1 mouse cellular context compared by ENCODE assay signal in the genomic region with DNA sequence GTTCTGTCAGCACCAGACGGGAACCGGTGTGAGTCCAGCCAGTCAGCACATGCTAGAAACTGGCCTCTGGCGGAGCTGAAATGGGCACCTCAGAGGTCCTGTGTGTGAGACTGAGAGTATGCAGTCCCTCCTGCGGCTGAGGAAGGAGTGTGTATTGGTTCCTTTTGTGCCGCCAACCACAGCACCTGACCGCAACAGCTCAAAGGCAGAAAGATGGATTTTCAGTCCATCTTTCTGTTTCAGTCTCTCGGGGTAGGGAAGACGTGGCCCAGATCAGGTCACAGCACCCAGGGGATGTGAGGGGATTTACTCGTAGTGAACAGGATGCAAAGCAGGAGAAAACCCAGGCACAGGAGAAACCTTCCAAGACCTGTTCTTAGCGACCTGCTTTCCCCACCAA.
TF ChIP-seq lines count a peak whose summit lies in the region.

No protein-coding gene starts in this region.

TF ChIP-seq in CH12.LX, 34 proteins besides CTCF, POLR2A, EP300 and RAD21 (continued from another document):
- TF ChIP-seq MYC (IDR thresholded peaks at IDR 0.05; ENCODE audit: low read depth, low read length): peak; percentile 70
- no peak for TF ChIP-seq TBP (conservative IDR thresholded peaks at IDR 0.05; ENCODE audit: low read depth, low read length)
- peak; percentile 78 for TF ChIP-seq MAFK (IDR thresholded peaks at IDR 0.05; ENCODE audit: insufficient replicate concordance, low read length)
- TF ChIP-seq IRF4 (IDR thresholded peaks at IDR 0.05; ENCODE audit: low read depth, low read length): peak; percentile 71
- TF ChIP-seq TCF12 (IDR thresholded peaks at IDR 0.05; ENCODE audit: low read depth, low read length): peak; percentile 68; the same call in 1 of the 2 replicates
- peak; percentile 17; the same call in 1 of the 2 replicates for TF ChIP-seq RCOR1 (conservative IDR thresholded peaks at IDR 0.05; ENCODE audit: low read depth, low read length)
